Mouse (Mus musculus) lung, embryonic 16.5 days (tissue): ENCODE measurements around the gene Rcn2. TPM values are rescaled to one million over a fixed set of nuclear protein-coding genes. Genes with fewer than 3 reads are reported as not detected.
"Not testable (repeated sequence)": the region's sequence is repeated elsewhere in the genome, so short reads cannot be mapped to it uniquely, and the experiment has no call there.

Experiments used
- ATAC-seq: fragments of 200-750 bp; cut with Nextera tagmentation; 2 replicates; pipeline ENCODE4 v1.8.0; 2017; ENCODE audit warnings: low read depth, mild to moderate bottlenecking, moderate library complexity
- H3K27ac ChIP-seq: fragments of 300-500 bp; sonication (generic); 2 replicates; pipeline ENCODE4 v1.5.1; 2014; ENCODE audit warnings: mild to moderate bottlenecking, control low read depth, low read length
- H3K27me3 ChIP-seq: fragments of 300-500 bp; sonication (generic); 2 replicates; pipeline ENCODE4 v1.6.1; 2014; ENCODE audit warnings: low read depth, low read length, mixed read lengths; ENCODE audit not compliant: control insufficient read depth, insufficient read depth
- H3K36me3 ChIP-seq: fragments of 300-500 bp; sonication (generic); 2 replicates; pipeline ENCODE4 v1.6.1; 2014; ENCODE audit warnings: low read length; ENCODE audit not compliant: control insufficient read depth, insufficient read depth
- H3K4me1 ChIP-seq: fragments of 300-500 bp; sonication (generic); replicated peaks from 2 replicates; pipeline ENCODE4 v1.6.1; 2014; ENCODE audit warnings: low read length, mixed read lengths; ENCODE audit not compliant: control insufficient read depth, insufficient read depth
- H3K4me2 ChIP-seq: fragments of 300-500 bp; sonication (generic); 2 replicates; pipeline ENCODE4 v1.6.1; 2014; ENCODE audit warnings: low read depth, low read length, control low read depth
- H3K4me3 ChIP-seq: fragments of 300-500 bp; sonication (generic); 2 replicates; pipeline ENCODE4 v1.5.1; 2014; ENCODE audit warnings: mild to moderate bottlenecking, low read length, control low read depth
- H3K9ac ChIP-seq: fragments of 300-500 bp; sonication (generic); 2 replicates; pipeline ENCODE4 v1.6.1; 2014; ENCODE audit warnings: low read length, control low read depth
- H3K9me3 ChIP-seq: fragments of 300-500 bp; sonication (generic); 2 replicates; pipeline ENCODE4 v1.6.1; 2016; ENCODE audit warnings: low read length; ENCODE audit not compliant: control insufficient read depth
- WGBS: fragments of 180-500 bp; shearing (Covaris S2); extraction: QIAGEN DNeasy Blood & Tissue Kit; methylation state at CpG from one replicate; pipeline ENCODE4 v1.1.7; 2014; 5-methylcytosine and 5-hydroxymethylcytosine counted together
- polyA plus RNA-seq: library from polyadenylated mRNA; unstranded; fragments of >200 nt; fragmentation: Nextera tagmentation; extraction: Ambion mirVana; gene quantifications from 2 replicates; pipeline ENCODE4 v1.2.1, GENCODE M21; 2015

The Rcn2 gene
- polyA plus RNA-seq, result 221 and 235 TPM in 2 replicates

- peak within 1 kb of the TSS; percentile 72 for H3K4me3 ChIP-seq
- no peaks in the 10 kb centered on the region for H3K9me3 ChIP-seq
- peak; percentile 100 for ATAC-seq
- peak within 1 kb of the TSS; percentile 63 for H3K4me2 ChIP-seq
- peak within 1 kb of the TSS; percentile 95 for H3K9ac ChIP-seq
- H3K36me3 ChIP-seq, result peaks cover 9% of the 10 kb centered on the region
- WGBS, result under 1% methylated on average over 47 of the region's 49 CpGs
- no peaks in the 10 kb centered on the region for H3K27me3 ChIP-seq
- peaks cover 11% of the 10 kb centered on the region for H3K4me1 ChIP-seq
- peak within 1 kb of the TSS; percentile 96 for H3K27ac ChIP-seq
Observed at GRCm38 (mm10) chr9:56041372-56042180, at the start of gene Rcn2. Gene Rcn2, plus strand, starts transcription at chr9:56041845.

GRCm38 (mm10) chr9:56004679-56005078, 37.0 kb upstream of the Rcn2 start:
- not testable (repeated sequence) for H3K9ac ChIP-seq, H3K36me3 ChIP-seq, H3K4me2 ChIP-seq, H3K4me3 ChIP-seq, ATAC-seq, H3K27ac ChIP-seq, H3K9me3 ChIP-seq, H3K4me1 ChIP-seq, H3K27me3 ChIP-seq
- no CpG with 5 or more reads among the region's 2 CpGs for WGBS

DNA sequence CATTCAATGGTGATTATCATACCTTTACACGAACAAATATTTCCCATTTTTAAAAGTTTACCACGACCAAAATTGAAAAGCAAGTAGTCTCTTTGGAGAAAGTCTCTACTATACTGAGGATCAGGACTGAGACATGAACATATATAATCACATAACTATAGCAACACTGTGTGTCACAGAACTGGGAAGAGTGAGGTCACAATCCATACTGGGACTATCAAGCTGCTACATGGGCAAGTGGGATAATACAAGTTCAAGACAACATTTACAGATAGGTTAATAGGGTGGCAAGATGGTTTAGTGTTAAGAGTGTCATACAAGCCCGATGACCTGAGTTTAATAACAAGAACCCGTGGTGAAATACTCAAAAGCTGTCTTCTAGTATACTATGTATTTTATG, 31.2 kb upstream of the Rcn2 start, which contains the start of gene 4930563M21Rik:
4930563M21Rik (minus strand) TSS at position 101 of the 400 bp plus-strand sequence.
- H3K9me3 ChIP-seq, result no peaks in the 10 kb centered on the region
- H3K4me2 ChIP-seq, result no peak within 1 kb of the TSS
- no peak within 1 kb of the TSS for H3K4me3 ChIP-seq
- no peaks in the 10 kb centered on the region for H3K4me1 ChIP-seq
- WGBS, result 67% methylated on average over 4 of the region's 4 CpGs
- H3K27ac ChIP-seq, result no peak within 1 kb of the TSS
- H3K27me3 ChIP-seq, result no peaks in the 10 kb centered on the region
- no peak within 1 kb of the TSS for H3K9ac ChIP-seq
- H3K36me3 ChIP-seq, result no peaks in the 10 kb centered on the region
- ATAC-seq, result no peak

DNA sequence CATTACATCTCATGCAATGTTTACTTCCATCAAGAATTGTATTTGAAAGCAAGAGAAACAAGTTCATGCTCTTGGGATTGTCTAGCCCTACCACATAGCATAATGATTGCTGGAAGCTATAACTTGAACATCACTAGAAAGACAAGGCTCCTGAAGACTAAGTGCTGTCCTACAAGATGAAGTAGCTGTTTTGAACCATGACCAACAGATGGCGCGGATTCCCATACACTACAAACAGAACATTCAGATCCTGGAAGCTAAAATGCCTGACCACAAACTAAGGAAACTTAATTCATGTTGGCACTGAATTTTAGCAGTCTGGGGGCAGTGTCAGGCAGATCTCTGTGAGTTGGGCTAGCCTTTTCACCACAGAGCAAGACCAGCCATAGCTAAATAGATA, 16.9 kb upstream of the Rcn2 start:
- no peak for ATAC-seq
- Histone ChIP-seq H3K27me3 (no peaks in the 10 kb centered on the region), H3K4me1 (no peaks in the 10 kb centered on the region), H3K27ac (no peak overlapping the region), H3K9me3 (no peaks in the 10 kb centered on the region), H3K4me2 (no peak overlapping the region), H3K9ac (no peak overlapping the region), H3K4me3 (no peak overlapping the region), H3K36me3 (no peaks in the 10 kb centered on the region)
- WGBS, result 57% methylated on average over 2 of the region's 2 CpGs

GRCm38 (mm10) chr9:56027292-56027691, 14.4 kb upstream of the Rcn2 start:
- Histone ChIP-seq H3K27me3 (no peaks in the 10 kb centered on the region), H3K9ac (no peak overlapping the region), H3K36me3 (no peaks in the 10 kb centered on the region), H3K4me3 (no peak overlapping the region), H3K27ac (no peak overlapping the region), H3K4me2 (no peak overlapping the region), H3K4me1 (no peaks in the 10 kb centered on the region), H3K9me3 (no peaks in the 10 kb centered on the region)
- no peak for ATAC-seq
- WGBS, result 74% methylated on average over 16 of the region's 16 CpGs

DNA sequence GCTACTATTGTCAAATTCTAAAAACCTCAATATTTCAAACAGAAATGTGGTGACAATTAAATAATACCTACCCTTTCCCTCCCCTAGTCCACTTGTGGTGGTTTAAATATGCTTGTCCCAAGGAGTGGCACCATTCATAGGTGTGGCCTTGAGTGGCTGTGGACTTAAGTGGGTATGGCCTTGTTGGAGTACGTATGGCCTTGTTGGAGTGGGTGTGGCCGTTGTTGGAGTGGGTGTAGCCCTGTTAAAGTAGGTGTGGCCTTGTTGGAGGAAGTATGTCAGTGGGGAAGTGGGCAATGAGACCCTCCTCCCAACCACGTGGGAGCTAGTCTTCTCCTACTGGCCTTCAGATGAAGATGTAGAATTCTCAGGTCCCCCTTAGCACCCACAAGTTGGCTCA, 9.4 kb upstream of the Rcn2 start:
- H3K27ac ChIP-seq, result no peak overlapping the region
- no peak overlapping the region for H3K9ac ChIP-seq
- H3K36me3 ChIP-seq, result no peaks in the 10 kb centered on the region
- no peak overlapping the region for H3K4me3 ChIP-seq
- 49% methylated on average over 3 of the region's 3 CpGs for WGBS
- no peaks in the 10 kb centered on the region for H3K4me1 ChIP-seq
- no peaks in the 10 kb centered on the region for H3K9me3 ChIP-seq
- peak; percentile 59; the same call in 1 of the 2 replicates for ATAC-seq
- H3K4me2 ChIP-seq, result no peak overlapping the region
- no peaks in the 10 kb centered on the region for H3K27me3 ChIP-seq

- Histone ChIP-seq H3K36me3 (peaks cover 9% of the 10 kb centered on the region), H3K4me2 (peak overlapping the region; percentile 63), H3K9me3 (no peaks in the 10 kb centered on the region), H3K4me3 (peak overlapping the region; percentile 72), H3K9ac (peak overlapping the region; percentile 95), H3K27ac (peak overlapping the region; percentile 96), H3K4me1 (peaks cover 11% of the 10 kb centered on the region), H3K27me3 (no peaks in the 10 kb centered on the region)
- ATAC-seq, result peak; percentile 10; the same call in 1 of the 2 replicates
- whole genome bisulfite sequencing, result under 1% methylated on average over 16 of the region's 16 CpGs
Observed at GRCm38 (mm10) chr9:56042181-56042621, 556 bp downstream of the Rcn2 start.

DNA sequence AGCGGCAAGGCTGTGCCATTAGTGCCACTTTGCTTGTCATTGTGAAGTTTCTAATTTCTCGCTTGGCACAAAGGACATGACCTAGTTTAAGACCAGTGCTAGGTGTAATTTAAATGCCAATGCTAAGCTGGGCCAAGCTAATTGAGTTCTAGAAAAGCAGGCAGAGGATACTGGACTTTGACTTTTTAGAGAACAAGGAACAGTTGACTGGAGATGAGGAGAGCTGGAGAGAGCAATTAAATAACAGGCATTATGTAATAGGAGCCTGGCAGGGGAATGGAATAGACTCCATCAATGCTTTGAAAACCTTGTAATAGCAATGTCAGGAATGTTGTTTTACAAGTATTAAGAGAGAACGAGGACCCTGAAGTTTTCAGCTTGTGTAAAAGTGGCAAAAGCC, 12.2 kb downstream of the Rcn2 start:
- H3K4me1 ChIP-seq, result no peaks in the 10 kb centered on the region

GRCm38 (mm10) chr9:56056147-56056546, 14.5 kb downstream of the Rcn2 start:
- H3K4me3 ChIP-seq, result no peak overlapping the region
- H3K27me3 ChIP-seq, result no peaks in the 10 kb centered on the region
- H3K9me3 ChIP-seq, result no peaks in the 10 kb centered on the region
- H3K36me3 ChIP-seq, result peaks cover 41% of the 10 kb centered on the region
- H3K9ac ChIP-seq, result no peak overlapping the region
- H3K27ac ChIP-seq, result no peak overlapping the region
- ATAC-seq, result no peak
- H3K4me1 ChIP-seq, result no peaks in the 10 kb centered on the region
- 86% methylated on average over 6 of the region's 6 CpGs for WGBS
- H3K4me2 ChIP-seq, result no peak overlapping the region

More for the DNA sequence above, 12.2 kb downstream of the Rcn2 start:
- no peak for ATAC-seq
- H3K9ac ChIP-seq, result no peak overlapping the region
- no peak overlapping the region for H3K4me3 ChIP-seq
- H3K36me3 ChIP-seq, result peaks cover 26% of the 10 kb centered on the region
- no peaks in the 10 kb centered on the region for H3K9me3 ChIP-seq
- 81% methylated on average over 3 of the region's 3 CpGs for WGBS
- H3K4me2 ChIP-seq, result no peak overlapping the region
- no peak overlapping the region for H3K27ac ChIP-seq
- H3K27me3 ChIP-seq, result no peaks in the 10 kb centered on the region
